ENCODE assay signal across 8 mouse cellular contexts in genomic region chr12:111812611-111813010, GRCm38 (mm10). TPM values are rescaled to one million over a fixed set of nuclear protein-coding genes. Genes with fewer than 3 reads are reported as not detected.
DNase-seq lines count a peak whose midpoint lies in the region; ATAC-seq and TF ChIP-seq lines count a peak whose summit lies in the region.

No protein-coding gene starts in this region.

- peaks cover 19% of the 10 kb centered on the region for H3K36me3 ChIP-seq in heart, embryonic 14.5 days (ENCODE audit: control insufficient read depth, insufficient read depth, low read length)
- peaks cover 16% of the 10 kb centered on the region for H3K36me3 ChIP-seq in hindbrain, embryonic 13.5 days
- H3K36me3 ChIP-seq in midbrain, embryonic 13.5 days: peaks cover 16% of the 10 kb centered on the region

- no peaks in the 10 kb centered on the region for H3K9me3 ChIP-seq in heart, embryonic 14.5 days (ENCODE audit: control insufficient read depth, low read length)
- no peaks in the 10 kb centered on the region for H3K9me3 ChIP-seq in hindbrain, embryonic 13.5 days
- no peaks in the 10 kb centered on the region for H3K9me3 ChIP-seq in midbrain, embryonic 13.5 days

- peak overlapping the region; percentile 79; the same call in 1 of the 2 replicates for H3K9ac ChIP-seq in heart, embryonic 14.5 days (ENCODE audit: low read length)
- H3K9ac ChIP-seq in hindbrain, embryonic 13.5 days: peak overlapping the region; percentile 70; the same call in 1 of the 2 replicates
- H3K9ac ChIP-seq in midbrain, embryonic 13.5 days (replicated peaks): 0 out of 2 replicates have a peak overlapping the region, but pooled peaks have one; percentile 59

- ATAC-seq in heart, embryonic 14.5 days (ENCODE audit: insufficient number of reproducible peaks, insufficient read depth, low FRiP score, low read depth): no peak
- no peak for ATAC-seq in hindbrain, embryonic 13.5 days (ENCODE audit: low FRiP score)
- no peak for ATAC-seq in midbrain, embryonic 13.5 days

- no peak overlapping the region for H3K27ac ChIP-seq in heart, embryonic 14.5 days (replicated peaks in 1 of 2; ENCODE audit: control insufficient read depth in 1 of 2, insufficient read depth in 1 of 2, low read depth in 2 of 2, low read length in 2 of 2)
- H3K27ac ChIP-seq in bone marrow, adult 2 months (ENCODE audit: control insufficient read depth, insufficient read depth, low read depth, low read length, poor library complexity): no peak overlapping the region
- H3K27ac ChIP-seq in hindbrain, embryonic 13.5 days: no peak overlapping the region
- H3K27ac ChIP-seq in midbrain, embryonic 13.5 days: no peak overlapping the region

- DNase-seq in heart, adult 8-10 months (ENCODE audit: low spot score): no peak
- DNase-seq in right cerebral cortex, postnatal 10 days (ENCODE audit: low spot score in 2 of 2): no peak
- no peak for DNase-seq in layer of hippocampus, postnatal 25 days (ENCODE audit: extremely low spot score in 1 of 2, low spot score in 1 of 2)
- no peak for DNase-seq in testis, postnatal 14 days (ENCODE audit: low spot score)

- peak overlapping the region; percentile 75 to 78; a peak in 3 of 4 replicates for H3K4me3 ChIP-seq in heart, embryonic 14.5 days (ENCODE audit: control insufficient read depth in 1 of 2, insufficient read depth in 1 of 2, low read depth in 1 of 2, low read length in 2 of 2)
- peak overlapping the region; percentile 75 for H3K4me3 ChIP-seq in bone marrow, adult 2 months (replicated peaks; ENCODE audit: control insufficient read depth, low read depth, low read length)
- peak overlapping the region; percentile 58 for H3K4me3 ChIP-seq in hindbrain, embryonic 13.5 days
- H3K4me3 ChIP-seq in midbrain, embryonic 13.5 days (replicated peaks): peak overlapping the region; percentile 70

- WGBS in heart, embryonic 14.5 days: 62% methylated on average over 12 of the region's 12 CpGs
- 78% methylated on average over 12 of the region's 12 CpGs for WGBS in bone marrow, adult 2 months
- 71% methylated on average over 12 of the region's 12 CpGs for WGBS in hindbrain, embryonic 13.5 days
- 71% methylated on average over 12 of the region's 12 CpGs for WGBS in midbrain, embryonic 13.5 days

- no peak for TF ChIP-seq POLR2A in bone marrow, adult 2 months (IDR thresholded peaks at IDR 0.05; ENCODE audit: borderline replicate concordance, control insufficient read depth, low read depth, low read length)

- H3K27me3 ChIP-seq in heart, embryonic 14.5 days (ENCODE audit: control insufficient read depth, insufficient read depth, low read length): no peaks in the 10 kb centered on the region
- 0 out of 2 replicates have a peak, but pooled peaks cover 3% of the 10 kb centered on the region for H3K27me3 ChIP-seq in hindbrain, embryonic 13.5 days
- no peaks in the 10 kb centered on the region for H3K27me3 ChIP-seq in midbrain, embryonic 13.5 days

- no peak for TF ChIP-seq CTCF in bone marrow, adult 2 months (IDR thresholded peaks at IDR 0.05; ENCODE audit: control insufficient read depth, insufficient read depth, low read length)

- H3K4me2 ChIP-seq in heart, embryonic 14.5 days (ENCODE audit: low read length): peak overlapping the region; percentile 88
- peak overlapping the region; percentile 72 for H3K4me2 ChIP-seq in hindbrain, embryonic 13.5 days
- peak overlapping the region; percentile 75 for H3K4me2 ChIP-seq in midbrain, embryonic 13.5 days (replicated peaks)

- H3K4me1 ChIP-seq in heart, embryonic 14.5 days (ENCODE audit: control insufficient read depth in 2 of 2, insufficient read depth in 2 of 2, low read length in 2 of 2): peaks cover 22 to 44% of the 10 kb centered on the region in 2 experiments
- H3K4me1 ChIP-seq in bone marrow, adult 2 months (ENCODE audit: control insufficient read depth, insufficient read depth, low read length): peaks cover 6% of the 10 kb centered on the region
- H3K4me1 ChIP-seq in hindbrain, embryonic 13.5 days (replicated peaks): peaks cover 46% of the 10 kb centered on the region
- peaks cover 51% of the 10 kb centered on the region for H3K4me1 ChIP-seq in midbrain, embryonic 13.5 days (replicated peaks)

RNA-seq across cellular contexts. Expression of gene Xrcc3, which starts 1.1 kb away (rescaled TPM):
- polyA plus RNA-seq in heart, embryonic 14.5 days (2014; fragmentation: Nextera tagmentation; extraction: Ambion mirVana): 5.7 and 7.0 TPM in 2 replicates
- 1 to 10 TPM in 1 of 4 experiments, under 1 TPM in 3; 0.54 to 1.1 (median 0.77) TPM for total RNA-seq in heart, adult 8-10 months (2022)
- 5.7 and 11.6 TPM in 2 replicates for polyA plus RNA-seq in bone marrow, adult 2 months (2011; ENCODE audit: insufficient read depth, insufficient read length, low replicate concordance, missing spikeins)
- polyA plus RNA-seq in hindbrain, embryonic 13.5 days (2015; fragmentation: Nextera tagmentation; extraction: Ambion mirVana): 3.1 and 3.6 TPM in 2 replicates
- 3.9 and 4.4 TPM in 2 replicates for polyA plus RNA-seq in midbrain, embryonic 13.5 days (2015; fragmentation: Nextera tagmentation; extraction: Ambion mirVana)
- total RNA-seq in layer of hippocampus, postnatal 25 days (2021): 1 to 10 TPM; 4.2 to 4.6 TPM

RNA-seq across cellular contexts. Expression of gene Zfyve21, which starts 1.4 kb away (rescaled TPM):
- 88.3 and 89.3 TPM in 2 replicates for polyA plus RNA-seq in heart, embryonic 14.5 days (2014; fragmentation: Nextera tagmentation; extraction: Ambion mirVana)
- total RNA-seq in heart, adult 8-10 months (2022): 10 to 100 TPM; 57.5 to 90.1 (median 67.6) TPM
- polyA plus RNA-seq in bone marrow, adult 2 months (2011; ENCODE audit: insufficient read depth, insufficient read length, low replicate concordance, missing spikeins): 9.3 and 12.8 TPM in 2 replicates
- 38.4 and 42.9 TPM in 2 replicates for polyA plus RNA-seq in hindbrain, embryonic 13.5 days (2015; fragmentation: Nextera tagmentation; extraction: Ambion mirVana)
- polyA plus RNA-seq in midbrain, embryonic 13.5 days (2015; fragmentation: Nextera tagmentation; extraction: Ambion mirVana): 34.7 and 36.6 TPM in 2 replicates
- total RNA-seq in layer of hippocampus, postnatal 25 days (2021): 10 to 100 TPM; 21.6 to 21.7 TPM

RNA-seq across cellular contexts. Expression of gene Klc1, which starts 54.0 kb away (rescaled TPM):
- 98.9 and 118 TPM in 2 replicates for polyA plus RNA-seq in heart, embryonic 14.5 days (2014; fragmentation: Nextera tagmentation; extraction: Ambion mirVana)
- 10 to 100 TPM; 73.6 to 90.4 (median 83.5) TPM for total RNA-seq in heart, adult 8-10 months (2022)
- 55.3 and 70.4 TPM in 2 replicates for polyA plus RNA-seq in bone marrow, adult 2 months (2011; ENCODE audit: insufficient read depth, insufficient read length, low replicate concordance, missing spikeins)
- 571 and 589 TPM in 2 replicates for polyA plus RNA-seq in hindbrain, embryonic 13.5 days (2015; fragmentation: Nextera tagmentation; extraction: Ambion mirVana)
- 545 and 546 TPM in 2 replicates for polyA plus RNA-seq in midbrain, embryonic 13.5 days (2015; fragmentation: Nextera tagmentation; extraction: Ambion mirVana)
- total RNA-seq in layer of hippocampus, postnatal 25 days (2021): 100 to 1,000 TPM; 701 to 727 TPM
